Mouse (Mus musculus) adrenal gland, postnatal 10 days (tissue): Measurements from ENCODE around the gene Ctsg. TPM values are rescaled to one million over a fixed set of nuclear protein-coding genes. Genes with fewer than 3 reads are reported as not detected.

ENCODE experiments used
- microRNA-seq: library from miRNA; unstranded; fragments of <30 nt; microRNA quantifications from one replicate; pipeline ENCODE4 v1.2.0, GENCODE M21; 2021
- total RNA-seq, 2 experiments: library from RNA; stranded (reverse); gene quantifications; 2 replicates each; pipeline ENCODE4 v1.2.3; 2021

Ctsg gene
- total RNA-seq, 2 experiments from 2014 or later: 0.48 to 1.2 TPM

Small RNAs within 50 kb of the gene (microRNA-seq; reads per million reads assigned to microRNA genes)
- not detected for gene Mir6949

Other genes with a start within 250 kb of the Ctsg start
- gene Nynrin, start 248.6 kb downstream of the Ctsg start, total RNA-seq: 10 to 100 TPM; 20.7 to 24.4 TPM
- gene Cbln3, start 218.2 kb downstream of the Ctsg start, total RNA-seq: under 1 TPM; 0.15 to 0.48 TPM
- gene Khnyn, start 217.6 kb downstream of the Ctsg start, total RNA-seq: 10 to 100 TPM; 17.1 to 23.8 TPM
- 100 to 1,000 TPM in 1 of 2 experiments, 10 to 100 TPM in 1; 90.9 to 109 TPM for gene Sdr39u1, start 202.3 kb downstream of the Ctsg start, total RNA-seq
- 1 to 10 TPM; 7.9 to 8.6 TPM for gene Cma1, start 157.9 kb downstream of the Ctsg start, total RNA-seq
- not detected for gene Cma2, start 151.6 kb downstream of the Ctsg start, total RNA-seq
- not detected for gene Mcpt1, start 84.6 kb downstream of the Ctsg start, total RNA-seq
- not detected for gene Mcpt9, start 72.1 kb downstream of the Ctsg start, total RNA-seq
- gene Mcpt2, start 60.5 kb downstream of the Ctsg start, total RNA-seq: under 1 TPM in 1 of 2 experiments, not detected in 1; 0.24 TPM
- 1 to 10 TPM; 5.3 to 6.7 TPM for gene Mcpt4, start 40.3 kb downstream of the Ctsg start, total RNA-seq
- gene Mcpt8, start 17.3 kb downstream of the Ctsg start, total RNA-seq: under 1 TPM; 0.66 to 0.97 TPM
- gene Gzme, start 18.1 kb upstream of the Ctsg start, total RNA-seq: not detected
- gene Gzmd, start 30.0 kb upstream of the Ctsg start, total RNA-seq: not detected
- gene Gzmg, start 57.0 kb upstream of the Ctsg start, total RNA-seq: not detected
- gene Gzmn, start 72.0 kb upstream of the Ctsg start, total RNA-seq: not detected
- not detected for gene Gzmf, start 108.8 kb upstream of the Ctsg start, total RNA-seq
- not detected for gene Gzmc, start 132.1 kb upstream of the Ctsg start, total RNA-seq
- gene Gzmb, start 159.7 kb upstream of the Ctsg start, total RNA-seq: under 1 TPM; 0.18 to 0.21 TPM